Mouse (Mus musculus): ENCODE measurements at regions not wholly inside any gene's neighbourhood (a gene's known extent, or its start where the extent isn't known, plus 50 kb on each side); places are given as distances from the start of the nearest gene placed in this dataset.
"Not testable (repeated sequence)": the region's sequence is repeated elsewhere in the genome, so short reads cannot be mapped to it uniquely, and the experiment has no call there.

GRCm38 (mm10) chrX:122935358-122935757 is 94.1 kb downstream of the Gm17521 start:
- DNase-seq, result no peak

DNA sequence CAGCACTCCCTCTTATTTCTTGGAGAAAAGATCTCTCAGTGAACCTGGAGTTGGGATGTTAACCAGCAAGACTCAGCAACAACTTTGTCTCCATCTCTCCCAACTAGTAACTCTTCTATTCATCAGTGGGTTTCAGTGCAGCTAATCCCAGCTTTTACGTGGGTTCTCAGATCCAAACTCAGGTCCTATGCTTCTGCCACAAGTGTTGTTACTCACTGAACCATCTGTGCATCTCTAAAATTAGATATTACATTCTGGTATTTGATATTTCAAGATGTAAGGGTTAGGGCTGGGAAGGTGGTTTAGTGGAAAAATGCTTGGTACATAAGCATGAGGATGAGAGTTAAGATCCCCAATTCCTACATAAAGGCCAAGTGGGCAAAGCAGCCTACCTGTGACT is 136.8 kb downstream of the Gm17521 start:
- DNase-seq, result peak; percentile 7

- no peak for DNase-seq
These were observed 175.0 kb downstream of the Gm17521 start for GRCm38 (mm10) chrX:122854453-122854852.

DNA sequence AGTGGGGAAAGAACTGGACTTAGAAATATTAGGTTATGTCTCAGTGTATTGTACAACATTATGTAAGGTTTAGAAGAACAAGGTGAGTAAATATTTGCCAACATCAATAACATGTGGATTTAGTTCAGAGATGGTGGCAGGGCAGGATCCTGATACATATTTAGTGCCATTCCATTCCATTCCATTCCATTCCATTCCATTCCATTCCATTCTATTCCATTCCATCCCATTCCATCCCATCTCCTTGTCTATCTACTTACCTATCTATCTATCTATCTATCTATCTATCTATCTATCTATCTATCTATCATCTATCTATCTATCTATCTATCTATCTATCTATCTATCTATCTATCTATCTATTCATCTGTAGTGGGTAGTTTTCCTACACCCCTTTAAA is 198.2 kb downstream of the Gm17521 start:
- not testable (repeated sequence) for DNase-seq

DNA sequence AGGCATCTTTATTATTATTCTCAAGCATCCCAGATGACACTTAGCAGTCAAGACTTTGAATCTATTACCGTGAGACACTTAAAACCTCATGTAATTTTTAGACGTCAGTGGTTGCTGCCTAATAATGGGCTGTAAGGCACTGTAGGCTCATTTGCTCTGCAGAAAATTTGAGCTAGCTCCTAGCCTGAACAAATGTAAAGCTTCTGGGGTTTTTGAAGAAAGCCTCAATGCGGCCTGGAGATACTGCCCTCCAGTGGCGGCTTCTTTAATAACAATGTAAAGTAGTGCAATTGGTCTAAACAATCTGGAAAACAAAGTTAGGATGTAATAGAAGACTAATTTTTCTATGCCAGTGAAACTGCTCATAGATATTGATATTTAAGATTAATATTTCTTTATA is 203.4 kb downstream of the Gm17521 start:
- peak; percentile 13 for DNase-seq

Measured in right cerebral cortex, adult 18-20 months (tissue).